Mouse (Mus musculus): ENCODE measurements around the gene Bach1. TPM values are rescaled to one million over a fixed set of nuclear protein-coding genes. Genes with fewer than 3 reads are reported as not detected.

Gene Bach1
- polyA plus RNA-seq, 1 experiment from 2014 or later = 22.4 TPM

DNA sequence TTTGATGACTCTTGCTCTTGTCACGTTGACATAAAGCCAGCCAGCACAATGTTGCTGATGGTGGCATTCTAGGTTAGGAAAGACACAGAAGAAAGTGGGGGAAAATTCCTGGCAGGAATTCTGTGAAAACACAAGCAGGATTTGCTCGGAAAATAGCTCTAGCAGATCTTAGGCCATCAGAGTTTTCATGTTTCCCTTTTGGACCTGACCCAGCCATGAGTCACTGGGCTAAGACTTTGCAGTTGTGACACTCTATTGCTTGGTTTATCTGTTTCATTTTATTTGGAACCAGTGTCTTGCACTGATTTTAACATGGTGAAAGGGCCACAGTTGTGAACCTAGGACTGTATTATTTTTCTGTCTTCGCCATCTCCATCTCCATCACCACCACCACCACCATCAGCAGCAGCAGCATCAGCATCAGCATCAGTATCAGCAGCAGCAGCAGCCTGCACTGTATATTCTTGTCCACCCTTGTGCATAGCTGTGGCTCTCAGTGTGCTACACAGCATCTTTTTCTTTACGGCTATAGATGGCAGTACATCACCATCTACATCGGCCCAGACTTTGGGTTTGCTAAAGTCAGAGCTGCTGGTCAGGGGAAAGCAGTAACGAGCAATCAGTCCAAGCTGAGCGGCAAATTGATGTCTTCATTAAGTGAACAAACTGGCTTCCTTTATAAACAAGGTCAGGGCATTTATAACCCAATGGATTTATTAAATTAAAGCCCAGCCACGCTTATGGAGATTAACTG is 46.6 kb downstream of the Bach1 start:
- H3K4me2 ChIP-seq (ENCODE audit: low read depth, low read length) = no peak overlapping the region
- no peak overlapping the region for H3K27ac ChIP-seq (ENCODE audit: low read depth, low read length)
- H3K9ac ChIP-seq (replicated peaks; ENCODE audit: low read depth, low read length) = no peak overlapping the region
- no peaks in the 10 kb centered on the region for H3K9me3 ChIP-seq (ENCODE audit: control insufficient read depth, low read length)
- WGBS = 67% methylated on average over 8 of the region's 8 CpGs
- H3K36me3 ChIP-seq (ENCODE audit: control insufficient read depth, insufficient read depth, low read length) = no peaks in the 10 kb centered on the region
- peak; percentile 87; the same call in 1 of the 2 replicates for ATAC-seq (ENCODE audit: low read depth)
- no peak overlapping the region for H3K4me3 ChIP-seq (ENCODE audit: low read depth, low read length)
- no peaks in the 10 kb centered on the region for H3K27me3 ChIP-seq (ENCODE audit: control insufficient read depth, insufficient read depth, low read length)
- no peaks in the 10 kb centered on the region for H3K4me1 ChIP-seq (ENCODE audit: control insufficient read depth, insufficient read depth, low read length)

GRCm38 (mm10) chr16:87746728-87747127 is 48.0 kb downstream of the Bach1 start:
- Histone ChIP-seq H3K9ac (replicated peaks; ENCODE audit: low read depth, low read length) (no peak overlapping the region), H3K27ac (ENCODE audit: low read depth, low read length) (no peak overlapping the region), H3K9me3 (ENCODE audit: control insufficient read depth, low read length) (no peaks in the 10 kb centered on the region), H3K4me1 (ENCODE audit: control insufficient read depth, insufficient read depth, low read length) (no peaks in the 10 kb centered on the region), H3K36me3 (ENCODE audit: control insufficient read depth, insufficient read depth, low read length) (no peaks in the 10 kb centered on the region), H3K4me3 (ENCODE audit: low read depth, low read length) (no peak overlapping the region), H3K27me3 (ENCODE audit: control insufficient read depth, insufficient read depth, low read length) (no peaks in the 10 kb centered on the region), H3K4me2 (ENCODE audit: low read depth, low read length) (no peak overlapping the region)
- ATAC-seq (ENCODE audit: low read depth) = no peak
- 23% methylated on average over 5 of the region's 5 CpGs for WGBS

DNA sequence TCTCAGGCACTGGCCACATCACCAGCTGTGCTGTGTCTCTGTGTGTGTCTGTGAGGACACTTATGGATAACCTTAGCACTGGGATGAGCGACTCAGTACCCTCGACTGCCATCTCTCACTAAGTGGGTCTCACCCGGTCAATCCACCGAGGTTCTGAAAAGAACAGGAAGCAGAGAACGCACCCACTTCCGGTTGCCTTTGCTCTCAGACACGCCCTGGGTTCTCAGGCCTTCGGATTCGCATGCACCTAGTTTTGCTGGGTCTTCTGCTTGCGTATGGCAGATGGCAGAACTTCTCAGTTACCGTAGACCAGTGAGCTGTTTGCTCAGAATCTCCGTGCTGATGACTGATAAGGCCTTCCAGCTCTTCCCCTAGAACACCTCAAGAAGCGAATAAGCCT is 52.5 kb downstream of the Bach1 start:
- no peaks in the 10 kb centered on the region for H3K36me3 ChIP-seq (ENCODE audit: control insufficient read depth, insufficient read depth, low read length)
- no peaks in the 10 kb centered on the region for H3K9me3 ChIP-seq (ENCODE audit: control insufficient read depth, low read length)
- WGBS = 93% methylated on average over 13 of the region's 13 CpGs
- H3K4me1 ChIP-seq (ENCODE audit: control insufficient read depth, insufficient read depth, low read length) = no peaks in the 10 kb centered on the region
- no peak for ATAC-seq (ENCODE audit: low read depth)
- no peak overlapping the region for H3K4me3 ChIP-seq (ENCODE audit: low read depth, low read length)
- H3K4me2 ChIP-seq (ENCODE audit: low read depth, low read length) = no peak overlapping the region
- H3K27ac ChIP-seq (ENCODE audit: low read depth, low read length) = no peak overlapping the region
- H3K9ac ChIP-seq (replicated peaks; ENCODE audit: low read depth, low read length) = no peak overlapping the region
- no peaks in the 10 kb centered on the region for H3K27me3 ChIP-seq (ENCODE audit: control insufficient read depth, insufficient read depth, low read length)

DNA sequence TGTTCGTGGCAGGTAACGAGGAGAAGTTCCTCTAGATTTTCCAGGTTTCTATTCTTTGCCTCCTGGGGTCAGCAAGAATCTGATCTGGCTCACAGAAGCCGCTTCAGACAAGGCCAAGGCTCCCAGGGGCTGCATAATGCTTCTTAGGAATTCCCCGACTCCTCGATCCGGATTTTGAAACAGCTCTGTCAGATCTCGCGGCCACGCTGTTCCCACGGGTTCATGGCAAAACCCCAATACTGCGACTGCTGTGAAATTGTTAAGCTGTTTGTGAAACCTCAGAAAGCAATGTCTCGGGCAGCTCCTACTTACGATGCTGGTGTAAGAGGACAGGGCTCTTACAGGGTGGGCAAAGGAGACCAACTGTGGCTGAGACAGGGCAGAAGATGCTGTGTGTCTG is 53.7 kb downstream of the Bach1 start:
- no peak overlapping the region for H3K4me2 ChIP-seq (ENCODE audit: low read depth, low read length)
- H3K9me3 ChIP-seq (ENCODE audit: control insufficient read depth, low read length) = no peaks in the 10 kb centered on the region
- no peaks in the 10 kb centered on the region for H3K36me3 ChIP-seq (ENCODE audit: control insufficient read depth, insufficient read depth, low read length)
- no peaks in the 10 kb centered on the region for H3K27me3 ChIP-seq (ENCODE audit: control insufficient read depth, insufficient read depth, low read length)
- ATAC-seq (ENCODE audit: low read depth) = no peak
- no peak overlapping the region for H3K4me3 ChIP-seq (ENCODE audit: low read depth, low read length)
- no peak overlapping the region for H3K9ac ChIP-seq (replicated peaks; ENCODE audit: low read depth, low read length)
- H3K27ac ChIP-seq (ENCODE audit: low read depth, low read length) = no peak overlapping the region
- no peaks in the 10 kb centered on the region for H3K4me1 ChIP-seq (ENCODE audit: control insufficient read depth, insufficient read depth, low read length)
- WGBS = 71% methylated on average over 13 of the region's 13 CpGs

- 0 out of 2 replicates have a peak, but pooled peaks have one; percentile 46 for ATAC-seq (ENCODE audit: low read depth)
- Histone ChIP-seq H3K27me3 (ENCODE audit: control insufficient read depth, insufficient read depth, low read length) (no peaks in the 10 kb centered on the region), H3K4me2 (ENCODE audit: low read depth, low read length) (no peak overlapping the region), H3K36me3 (ENCODE audit: control insufficient read depth, insufficient read depth, low read length) (no peaks in the 10 kb centered on the region), H3K9me3 (ENCODE audit: control insufficient read depth, low read length) (no peaks in the 10 kb centered on the region), H3K9ac (replicated peaks; ENCODE audit: low read depth, low read length) (no peak overlapping the region), H3K4me1 (ENCODE audit: control insufficient read depth, insufficient read depth, low read length) (no peaks in the 10 kb centered on the region), H3K4me3 (ENCODE audit: low read depth, low read length) (no peak overlapping the region), H3K27ac (ENCODE audit: low read depth, low read length) (no peak overlapping the region)
- 71% methylated on average over 9 of the region's 9 CpGs for WGBS
Measured at GRCm38 (mm10) chr16:87754858-87755257, 56.1 kb downstream of the Bach1 start.

- Histone ChIP-seq H3K36me3 (ENCODE audit: control insufficient read depth, insufficient read depth, low read length) (no peaks in the 10 kb centered on the region), H3K9me3 (ENCODE audit: control insufficient read depth, low read length) (no peaks in the 10 kb centered on the region), H3K9ac (replicated peaks; ENCODE audit: low read depth, low read length) (no peak overlapping the region), H3K4me1 (ENCODE audit: control insufficient read depth, insufficient read depth, low read length) (no peaks in the 10 kb centered on the region), H3K4me3 (ENCODE audit: low read depth, low read length) (no peak overlapping the region), H3K4me2 (ENCODE audit: low read depth, low read length) (no peak overlapping the region), H3K27me3 (ENCODE audit: control insufficient read depth, insufficient read depth, low read length) (no peaks in the 10 kb centered on the region), H3K27ac (ENCODE audit: low read depth, low read length) (no peak overlapping the region)
- WGBS = 83% methylated on average over 3 of the region's 3 CpGs
- ATAC-seq (ENCODE audit: low read depth) = no peak
Measured at GRCm38 (mm10) chr16:87755915-87756314, 57.2 kb downstream of the Bach1 start.

GRCm38 (mm10) chr16:87758016-87758415 is 59.3 kb downstream of the Bach1 start:
- H3K27me3 ChIP-seq (ENCODE audit: control insufficient read depth, insufficient read depth, low read length) = no peaks in the 10 kb centered on the region
- no peak overlapping the region for H3K4me2 ChIP-seq (ENCODE audit: low read depth, low read length)
- H3K4me1 ChIP-seq (ENCODE audit: control insufficient read depth, insufficient read depth, low read length) = no peaks in the 10 kb centered on the region
- ATAC-seq (ENCODE audit: low read depth) = no peak
- no peak overlapping the region for H3K27ac ChIP-seq (ENCODE audit: low read depth, low read length)
- H3K9ac ChIP-seq (replicated peaks; ENCODE audit: low read depth, low read length) = no peak overlapping the region
- H3K4me3 ChIP-seq (ENCODE audit: low read depth, low read length) = no peak overlapping the region
- H3K36me3 ChIP-seq (ENCODE audit: control insufficient read depth, insufficient read depth, low read length) = no peaks in the 10 kb centered on the region
- H3K9me3 ChIP-seq (ENCODE audit: control insufficient read depth, low read length) = no peaks in the 10 kb centered on the region
- 97% methylated on average over 11 of the region's 11 CpGs for WGBS

GRCm38 (mm10) chr16:87764668-87765109 is 65.9 kb downstream of the Bach1 start:
- H3K4me2 ChIP-seq (ENCODE audit: low read depth, low read length) = no peak overlapping the region
- no peak overlapping the region for H3K9ac ChIP-seq (replicated peaks; ENCODE audit: low read depth, low read length)
- WGBS = 94% methylated on average over 15 of the region's 15 CpGs
- no peaks in the 10 kb centered on the region for H3K9me3 ChIP-seq (ENCODE audit: control insufficient read depth, low read length)
- no peaks in the 10 kb centered on the region for H3K4me1 ChIP-seq (ENCODE audit: control insufficient read depth, insufficient read depth, low read length)
- no peak overlapping the region for H3K27ac ChIP-seq (ENCODE audit: low read depth, low read length)
- no peak for ATAC-seq (ENCODE audit: low read depth)
- H3K27me3 ChIP-seq (ENCODE audit: control insufficient read depth, insufficient read depth, low read length) = no peaks in the 10 kb centered on the region
- no peak overlapping the region for H3K4me3 ChIP-seq (ENCODE audit: low read depth, low read length)
- no peaks in the 10 kb centered on the region for H3K36me3 ChIP-seq (ENCODE audit: control insufficient read depth, insufficient read depth, low read length)

DNA sequence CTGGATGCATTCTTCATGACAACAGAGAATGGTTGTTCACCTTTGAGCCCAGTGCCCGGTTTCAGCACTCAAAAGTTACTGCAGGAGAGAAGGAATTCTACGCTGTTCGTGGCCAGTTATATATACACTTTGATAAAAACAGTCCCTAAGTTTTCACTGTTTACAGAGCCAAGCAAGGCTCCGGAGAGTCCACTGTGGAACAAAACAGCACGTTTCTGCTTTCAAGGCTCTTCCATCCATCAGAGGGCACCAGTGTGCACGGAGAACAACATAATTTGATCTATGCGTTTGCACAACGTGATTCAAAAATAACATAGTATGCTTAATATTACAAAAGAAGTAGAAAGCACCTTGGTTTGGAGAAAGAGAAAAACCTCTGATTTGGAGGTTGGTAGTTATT is 67.2 kb downstream of the Bach1 start:
- H3K27me3 ChIP-seq (ENCODE audit: control insufficient read depth, insufficient read depth, low read length) = no peaks in the 10 kb centered on the region
- H3K9me3 ChIP-seq (ENCODE audit: control insufficient read depth, low read length) = no peaks in the 10 kb centered on the region
- WGBS = 66% methylated on average over 8 of the region's 8 CpGs
- H3K4me3 ChIP-seq (ENCODE audit: low read depth, low read length) = no peak overlapping the region
- ATAC-seq (ENCODE audit: low read depth) = no peak
- H3K4me2 ChIP-seq (ENCODE audit: low read depth, low read length) = no peak overlapping the region
- H3K9ac ChIP-seq (replicated peaks; ENCODE audit: low read depth, low read length) = no peak overlapping the region
- H3K4me1 ChIP-seq (ENCODE audit: control insufficient read depth, insufficient read depth, low read length) = no peaks in the 10 kb centered on the region
- H3K27ac ChIP-seq (ENCODE audit: low read depth, low read length) = no peak overlapping the region
- no peaks in the 10 kb centered on the region for H3K36me3 ChIP-seq (ENCODE audit: control insufficient read depth, insufficient read depth, low read length)

Data from neural tube, embryonic 14.5 days (tissue).